Mouse (Mus musculus) CD8-positive naive resting alpha-beta T cell, adult 57 days (primary cell): ENCODE data around the gene 4930438A08Rik. TPM values are rescaled to one million over a fixed set of nuclear protein-coding genes. Genes with fewer than 3 reads are reported as not detected.

Experiments used
- total RNA-seq: library from RNA; stranded (reverse); gene quantifications from one replicate; pipeline ENCODE4 v1.2.4, GENCODE M21; 2023

4930438A08Rik gene
- not detected for total RNA-seq

GRCm38 (mm10) chr11:58274572-58274971 is at the start of gene 4930438A08Rik:
TSS of gene 4930438A08Rik (plus strand) at chr11:58274799.

GRCm38 (mm10) chr11:58306860-58307308 is 32.3 kb downstream of the 4930438A08Rik start, which contains the start of gene Zfp692:
TSS of gene Zfp692 (plus strand) at chr11:58307069.

GRCm38 (mm10) chr11:58330276-58331148 is 55.9 kb downstream of the 4930438A08Rik start, which contains the start of the genes Zfp672 and Sh3bp5l:
TSS of gene Zfp672 (minus strand) at chr11:58330339.
TSS of gene Sh3bp5l (plus strand) at chr11:58330724.

Other genes starting within 250 kb of the 4930438A08Rik start
- not detected for gene Gm12248, start 181.7 kb upstream of the 4930438A08Rik start, total RNA-seq
- 40.0 TPM for gene Cnot8, start 170.6 kb upstream of the 4930438A08Rik start, total RNA-seq
- 20.7 TPM for gene Gemin5, start 106.3 kb upstream of the 4930438A08Rik start, total RNA-seq
- 21.9 TPM for gene Mrpl22, start 103.1 kb upstream of the 4930438A08Rik start, total RNA-seq
- 72.1 TPM for gene Igtp, start 75.2 kb upstream of the 4930438A08Rik start, total RNA-seq
- gene Irgm2, start 75.2 kb upstream of the 4930438A08Rik start, total RNA-seq = 19.6 TPM
- 27.5 TPM for gene Zfp692, start 32.3 kb downstream of the 4930438A08Rik start, total RNA-seq
- 38.0 TPM for gene Zfp672, start 55.5 kb downstream of the 4930438A08Rik start, total RNA-seq
- gene Sh3bp5l, start 55.9 kb downstream of the 4930438A08Rik start, total RNA-seq = 26.0 TPM
- not detected for gene Lypd8, start 104.2 kb downstream of the 4930438A08Rik start, total RNA-seq
- not detected for gene 1810065E05Rik, start 146.3 kb downstream of the 4930438A08Rik start, total RNA-seq
- not detected for gene Gm12253, start 157.8 kb downstream of the 4930438A08Rik start, total RNA-seq
- not detected for gene Lypd9, start 178.1 kb downstream of the 4930438A08Rik start, total RNA-seq
- not detected for gene Olfr30, start 187.5 kb downstream of the 4930438A08Rik start, total RNA-seq
- not detected for gene Olfr332, start 217.8 kb downstream of the 4930438A08Rik start, total RNA-seq
- not detected for gene Olfr331, start 227.8 kb downstream of the 4930438A08Rik start, total RNA-seq